Comparison of ENCODE assay signal across 9 mouse cellular contexts in genomic region chr8:70486941-70487520, GRCm38 (mm10). TPM values are rescaled to one million over a fixed set of nuclear protein-coding genes. Genes with fewer than 3 reads are reported as not detected.
DNase-seq lines count a peak whose midpoint lies in the region; ATAC-seq and TF ChIP-seq lines count a peak whose summit lies in the region.
"Had no signal": no experiment of that assay in that cellular context is flagged by ENCODE, and none has a peak within 500 bp of the region (broad histone marks: within the 10 kb centered on the region; RNA-seq: fewer than 3 reads in every experiment).

Gene Tmem59l (minus strand): TSS chr8:70487358.

- peaks cover 69% of the 10 kb centered on the region for H3K4me1 ChIP-seq in E14TG2a.4 (replicated peaks; ENCODE audit: low read depth, low read length)
- H3K4me1 ChIP-seq in embryonic facial prominence, embryonic 13.5 days = peaks cover 57% of the 10 kb centered on the region
- peaks cover 26% of the 10 kb centered on the region for H3K4me1 ChIP-seq in midbrain, embryonic 16.5 days (ENCODE audit: control insufficient read depth, insufficient read depth, low read length)

- peak within 1 kb of the TSS; percentile 55; the same call in 1 of the 2 replicates for H3K27ac ChIP-seq in embryonic facial prominence, embryonic 13.5 days
- peak within 1 kb of the TSS; percentile 43; the same call in 1 of the 2 replicates for H3K27ac ChIP-seq in midbrain, embryonic 16.5 days (ENCODE audit: low read length)

- no peaks in the 10 kb centered on the region for H3K36me3 ChIP-seq in E14TG2a.4 (ENCODE audit: insufficient read depth, low read length)
- H3K36me3 ChIP-seq in embryonic facial prominence, embryonic 13.5 days = no peaks in the 10 kb centered on the region
- H3K36me3 ChIP-seq in midbrain, embryonic 16.5 days (ENCODE audit: control insufficient read depth, insufficient read depth, low read length) = peaks cover 2% of the 10 kb centered on the region; the same call in 1 of the 2 replicates

- no peaks in the 10 kb centered on the region for H3K9me3 ChIP-seq in E14TG2a.4 (ENCODE audit: low read length)
- H3K9me3 ChIP-seq in embryonic facial prominence, embryonic 13.5 days = no peaks in the 10 kb centered on the region
- H3K9me3 ChIP-seq in midbrain, embryonic 16.5 days (replicated peaks; ENCODE audit: control insufficient read depth, low read length, poor library complexity, severe bottlenecking) = no peaks in the 10 kb centered on the region

- peak within 1 kb of the TSS; percentile 74 for H3K4me2 ChIP-seq in embryonic facial prominence, embryonic 13.5 days
- peak within 1 kb of the TSS; percentile 83 for H3K4me2 ChIP-seq in midbrain, embryonic 16.5 days (ENCODE audit: low read length)

- peak within 1 kb of the TSS; percentile 69 for H3K4me3 ChIP-seq in E14TG2a.4 (replicated peaks; ENCODE audit: low read length)
- H3K4me3 ChIP-seq in embryonic facial prominence, embryonic 13.5 days = peak within 1 kb of the TSS; percentile 44
- H3K4me3 ChIP-seq in midbrain, embryonic 16.5 days (ENCODE audit: low read depth, low read length) = peak within 1 kb of the TSS; percentile 67

- TF ChIP-seq CTCF in E14TG2a.4 (conservative IDR thresholded peaks at IDR 0.05; ENCODE audit: low read length) = no peak

- WGBS in embryonic facial prominence, embryonic 13.5 days = 4% methylated on average over 33 of the region's 33 CpGs
- 4% methylated on average over 33 of the region's 33 CpGs for WGBS in midbrain, embryonic 16.5 days

- peak within 1 kb of the TSS; percentile 67 for H3K9ac ChIP-seq in embryonic facial prominence, embryonic 13.5 days
- H3K9ac ChIP-seq in midbrain, embryonic 16.5 days (ENCODE audit: low read depth, low read length) = peak within 1 kb of the TSS; percentile 90

- peaks cover 93% of the 10 kb centered on the region for H3K27me3 ChIP-seq in E14TG2a.4 (ENCODE audit: insufficient read depth, low read length)
- H3K27me3 ChIP-seq in embryonic facial prominence, embryonic 13.5 days = peaks cover 67% of the 10 kb centered on the region
- H3K27me3 ChIP-seq in midbrain, embryonic 16.5 days (ENCODE audit: control insufficient read depth, insufficient read depth, low read depth, low read length) = peaks cover 49% of the 10 kb centered on the region

- peak in 1 of 2 experiments; percentile 70 for DNase-seq in frontal cortex, adult 2 months (ENCODE audit: extremely low spot score in 1 of 2, low spot score in 1 of 2)
- DNase-seq in frontal cortex, postnatal 10 days (ENCODE audit: low spot score in 2 of 2) = no peak
- no peak for DNase-seq in layer of hippocampus, postnatal 14 days (ENCODE audit: low spot score in 2 of 2)
- DNase-seq in kidney, postnatal 36 days = no peak
- DNase-seq in kidney, adult 8-10 months = no peak

- ATAC-seq in embryonic facial prominence, embryonic 13.5 days (ENCODE audit: insufficient number of reproducible peaks, insufficient read depth, low FRiP score, low TSS enrichment, low read depth) = no peak
- peak; percentile 84 for ATAC-seq in midbrain, embryonic 16.5 days

RNA-seq across cellular contexts. Expression of gene Tmem59l, which starts in this region (rescaled TPM):
- 263 and 277 TPM in 2 replicates for polyA plus RNA-seq in frontal cortex, adult 2 months (2012; rRNA removed)
- polyA plus RNA-seq in embryonic facial prominence, embryonic 13.5 days (2015; fragmentation: Nextera tagmentation; extraction: Ambion mirVana) = 32.3 and 34.8 TPM in 2 replicates
- 100 to 1,000 TPM; 251 to 263 TPM for total RNA-seq in layer of hippocampus, postnatal 14 days (2021)
- polyA plus RNA-seq in midbrain, embryonic 16.5 days (2015; fragmentation: Nextera tagmentation; extraction: Ambion mirVana) = 121 and 151 TPM in 2 replicates
- total RNA-seq: heart, postnatal 10 days had no signal
